Mouse (Mus musculus) heart, embryonic 13.5 days (tissue): ENCODE data around the gene Col23a1. TPM values are rescaled to one million over a fixed set of nuclear protein-coding genes. Genes with fewer than 3 reads are reported as not detected.

Source experiments
- ATAC-seq: fragments of 200-750 bp; cut with Nextera tagmentation; 2 replicates; pipeline ENCODE4 v1.8.0; 2017; ENCODE audit warnings: moderate TSS enrichment; ENCODE audit not compliant: insufficient number of reproducible peaks, low FRiP score, low TSS enrichment; ENCODE audit errors: extremely low read depth
- H3K27ac ChIP-seq: fragments of 300-500 bp; sonication (generic); replicated peaks from 2 replicates; pipeline ENCODE4 v1.5.1; 2015; ENCODE audit warnings: moderate library complexity, mild to moderate bottlenecking, inconsistent platforms
- H3K27me3 ChIP-seq: fragments of 300-500 bp; sonication (generic); replicated peaks from 2 replicates; pipeline ENCODE4 v1.6.1; 2015; ENCODE audit warnings: mild to moderate bottlenecking, inconsistent platforms
- H3K36me3 ChIP-seq: fragments of 300-500 bp; sonication (generic); 2 replicates; pipeline ENCODE4 v1.6.1; 2015; ENCODE audit warnings: mild to moderate bottlenecking, inconsistent platforms
- H3K4me1 ChIP-seq: fragments of 300-500 bp; sonication (generic); 2 replicates; pipeline ENCODE4 v1.6.1; 2015; ENCODE audit warnings: inconsistent platforms
- H3K4me2 ChIP-seq: fragments of 300-500 bp; sonication (generic); 2 replicates; pipeline ENCODE4 v1.6.1; 2015; ENCODE audit warnings: inconsistent platforms, mild to moderate bottlenecking, moderate library complexity
- H3K4me3 ChIP-seq: fragments of 300-500 bp; sonication (generic); 2 replicates; pipeline ENCODE4 v1.5.1; 2015; ENCODE audit warnings: moderate library complexity, mild to moderate bottlenecking, inconsistent platforms
- H3K9ac ChIP-seq: fragments of 300-500 bp; sonication (generic); 2 replicates; pipeline ENCODE4 v1.6.1; 2015; ENCODE audit warnings: inconsistent platforms, mild to moderate bottlenecking, moderate library complexity
- H3K9me3 ChIP-seq: fragments of 300-500 bp; sonication (generic); 2 replicates; pipeline ENCODE4 v1.6.1; 2016; ENCODE audit warnings: inconsistent platforms
- WGBS: fragments of 180-500 bp; shearing (Covaris S2); methylation state at CpG from one replicate; pipeline ENCODE4 v1.1.7; 2015; ENCODE audit warnings: mixed read lengths; 5-methylcytosine and 5-hydroxymethylcytosine counted together
- polyA plus RNA-seq: library from polyadenylated mRNA; unstranded; fragments of >200 nt; fragmentation: Nextera tagmentation; extraction: Ambion mirVana; gene quantifications from 2 replicates; pipeline ENCODE4 v1.2.1, GENCODE M21; 2015

Col23a1 gene
- polyA plus RNA-seq, 1 experiment from 2014 or later: 9.9 TPM

- no peak for ATAC-seq
- 72% methylated on average over 12 of the region's 12 CpGs for WGBS
- Histone ChIP-seq H3K27ac (no peak overlapping the region), H3K36me3 (no peaks in the 10 kb centered on the region), H3K9ac (no peak overlapping the region), H3K4me3 (no peak overlapping the region), H3K9me3 (no peaks in the 10 kb centered on the region), H3K4me2 (no peak overlapping the region), H3K4me1 (no peaks in the 10 kb centered on the region), H3K27me3 (peaks cover 10% of the 10 kb centered on the region)
Measured at GRCm38 (mm10) chr11:51410771-51411170, 121.1 kb downstream of the Col23a1 start.

GRCm38 (mm10) chr11:51414520-51414919, 124.8 kb downstream of the Col23a1 start:
- no peak overlapping the region for H3K4me3 ChIP-seq
- no peak for ATAC-seq
- no peak overlapping the region for H3K9ac ChIP-seq
- no peak overlapping the region for H3K27ac ChIP-seq
- WGBS: 76% methylated on average over 7 of the region's 7 CpGs
- no peaks in the 10 kb centered on the region for H3K36me3 ChIP-seq
- H3K9me3 ChIP-seq: no peaks in the 10 kb centered on the region
- H3K4me2 ChIP-seq: no peak overlapping the region
- peaks cover 15% of the 10 kb centered on the region for H3K4me1 ChIP-seq
- peaks cover 31% of the 10 kb centered on the region for H3K27me3 ChIP-seq

GRCm38 (mm10) chr11:51415049-51415688, 125.4 kb downstream of the Col23a1 start:
- Histone ChIP-seq H3K4me3 (no peak overlapping the region), H3K9ac (no peak overlapping the region), H3K27ac (no peak overlapping the region), H3K4me1 (peaks cover 15% of the 10 kb centered on the region), H3K4me2 (no peak overlapping the region), H3K36me3 (no peaks in the 10 kb centered on the region), H3K9me3 (no peaks in the 10 kb centered on the region), H3K27me3 (peaks cover 37% of the 10 kb centered on the region)
- 56% methylated on average over 7 of the region's 7 CpGs for WGBS
- no peak for ATAC-seq

GRCm38 (mm10) chr11:51418807-51419206, 129.1 kb downstream of the Col23a1 start:
- Histone ChIP-seq H3K9me3 (no peaks in the 10 kb centered on the region), H3K27ac (peak overlapping the region; percentile 59), H3K4me3 (no peak overlapping the region), H3K4me2 (no peak overlapping the region), H3K27me3 (peaks cover 60% of the 10 kb centered on the region), H3K36me3 (no peaks in the 10 kb centered on the region), H3K9ac (no peak overlapping the region), H3K4me1 (peaks cover 18% of the 10 kb centered on the region)
- 23% methylated on average over 3 of the region's 3 CpGs for WGBS
- no peak for ATAC-seq

DNA sequence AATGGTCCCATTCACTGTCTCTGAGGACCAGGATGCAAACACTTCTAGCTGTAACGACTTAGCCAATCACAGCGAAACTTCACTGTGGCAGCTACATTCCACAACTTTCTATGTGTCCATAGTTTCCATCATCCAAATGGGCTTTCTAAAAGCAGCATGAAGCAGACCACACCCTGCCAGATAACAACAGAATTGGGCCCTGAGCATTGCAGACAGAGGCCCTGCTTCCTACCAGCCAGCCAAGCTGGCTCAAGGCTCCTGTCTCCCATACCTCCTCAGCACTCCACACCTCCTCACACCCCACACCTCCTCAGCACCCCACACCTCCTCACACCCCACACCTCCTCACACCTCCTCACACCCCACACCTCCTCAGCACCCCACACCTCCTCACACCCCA, 132.2 kb downstream of the Col23a1 start:
- Histone ChIP-seq H3K4me2 (no peak overlapping the region), H3K9me3 (no peaks in the 10 kb centered on the region), H3K4me3 (no peak overlapping the region), H3K4me1 (peaks cover 26% of the 10 kb centered on the region), H3K36me3 (no peaks in the 10 kb centered on the region), H3K9ac (no peak overlapping the region), H3K27ac (no peak overlapping the region), H3K27me3 (peaks cover 52% of the 10 kb centered on the region)
- WGBS: 77% methylated on average over 2 of the region's 2 CpGs
- ATAC-seq: no peak

DNA sequence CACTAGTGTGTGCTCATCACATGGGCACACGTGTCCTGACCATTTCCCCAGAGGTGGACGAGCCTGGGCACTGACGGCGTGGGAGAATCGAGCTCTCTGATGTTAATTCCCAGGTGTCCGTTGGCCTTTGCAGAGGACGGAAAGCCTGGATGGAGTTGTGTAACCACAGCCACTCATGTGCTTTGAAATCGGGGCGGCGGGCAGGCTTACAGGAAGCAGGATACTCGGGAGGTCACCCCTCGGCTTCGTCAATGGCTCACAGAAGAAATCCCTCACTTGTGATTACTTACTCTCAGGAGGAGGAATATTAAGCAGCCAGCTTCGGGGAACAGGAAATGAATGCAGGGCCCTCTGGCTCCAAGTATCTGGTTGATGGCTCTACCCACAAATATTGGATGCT, 133.0 kb downstream of the Col23a1 start:
- ATAC-seq: no peak
- peaks cover 45% of the 10 kb centered on the region for H3K27me3 ChIP-seq
- H3K9ac ChIP-seq: no peak overlapping the region
- no peak overlapping the region for H3K27ac ChIP-seq
- no peak overlapping the region for H3K4me3 ChIP-seq
- no peak overlapping the region for H3K4me2 ChIP-seq
- peaks cover 26% of the 10 kb centered on the region for H3K4me1 ChIP-seq
- WGBS: 73% methylated on average over 14 of the region's 14 CpGs
- no peaks in the 10 kb centered on the region for H3K9me3 ChIP-seq
- H3K36me3 ChIP-seq: no peaks in the 10 kb centered on the region

DNA sequence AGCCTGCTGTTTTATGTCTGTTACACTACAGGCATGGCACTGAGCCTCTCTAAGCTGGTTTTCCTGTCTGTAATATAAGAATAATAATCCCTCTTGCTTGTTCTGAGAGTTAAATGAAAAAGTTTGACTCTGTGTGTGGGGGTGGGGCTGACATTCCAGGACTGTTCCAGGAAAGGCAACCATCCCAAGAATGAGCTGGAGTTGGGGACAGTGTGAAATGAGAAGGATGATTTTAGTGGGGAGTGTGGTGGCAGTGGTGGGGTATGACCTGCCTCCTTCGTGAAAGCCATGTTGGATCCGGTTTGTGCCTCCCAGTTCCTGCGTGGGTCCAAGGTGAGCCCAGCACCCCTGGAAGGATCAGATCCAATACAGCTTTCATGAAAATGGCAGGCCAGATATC, 136.4 kb downstream of the Col23a1 start:
- Histone ChIP-seq H3K9ac (no peak overlapping the region), H3K9me3 (no peaks in the 10 kb centered on the region), H3K27ac (no peak overlapping the region), H3K4me2 (no peak overlapping the region), H3K4me1 (peaks cover 11% of the 10 kb centered on the region), H3K27me3 (peaks cover 52% of the 10 kb centered on the region), H3K4me3 (no peak overlapping the region), H3K36me3 (no peaks in the 10 kb centered on the region)
- ATAC-seq: no peak
- 69% methylated on average over 3 of the region's 3 CpGs for WGBS

DNA sequence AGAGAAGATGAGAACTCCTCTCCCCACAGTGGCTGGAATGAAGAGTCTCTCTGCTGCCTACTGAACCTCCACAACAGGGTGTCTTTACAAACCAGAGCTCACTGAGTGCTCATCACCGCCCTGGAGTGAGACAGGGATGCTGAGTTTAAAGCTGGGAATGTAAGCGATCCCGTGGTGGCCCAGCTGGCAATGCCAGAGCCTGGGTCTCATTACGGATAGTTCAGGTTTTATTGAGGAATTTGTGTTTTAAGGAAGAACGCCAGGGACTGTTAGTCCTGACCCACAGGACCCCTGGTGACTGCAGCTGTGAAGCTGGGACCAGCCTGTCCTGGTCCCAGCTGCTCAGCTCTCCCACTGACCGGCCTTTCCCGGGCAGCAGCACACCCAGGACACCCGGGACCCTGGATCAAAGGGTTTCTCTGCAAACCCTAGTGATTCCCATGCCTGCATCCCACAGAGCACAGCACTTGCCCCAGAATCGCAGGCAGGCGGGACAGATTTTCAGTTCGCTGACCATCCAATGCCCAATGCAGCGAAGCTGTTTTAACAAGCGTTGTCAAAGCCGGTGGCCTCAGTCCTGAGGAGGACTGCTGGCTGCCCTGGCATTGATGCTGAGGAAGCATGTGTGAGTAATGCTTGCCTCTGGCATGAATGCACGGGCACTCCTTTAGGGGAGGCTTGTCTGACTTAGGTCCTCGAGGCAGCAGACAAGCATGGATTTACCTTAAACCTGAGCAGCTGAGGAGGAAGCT, 139.9 kb downstream of the Col23a1 start:
- no peak for ATAC-seq
- 49% methylated on average over 16 of the region's 16 CpGs for WGBS

DNA sequence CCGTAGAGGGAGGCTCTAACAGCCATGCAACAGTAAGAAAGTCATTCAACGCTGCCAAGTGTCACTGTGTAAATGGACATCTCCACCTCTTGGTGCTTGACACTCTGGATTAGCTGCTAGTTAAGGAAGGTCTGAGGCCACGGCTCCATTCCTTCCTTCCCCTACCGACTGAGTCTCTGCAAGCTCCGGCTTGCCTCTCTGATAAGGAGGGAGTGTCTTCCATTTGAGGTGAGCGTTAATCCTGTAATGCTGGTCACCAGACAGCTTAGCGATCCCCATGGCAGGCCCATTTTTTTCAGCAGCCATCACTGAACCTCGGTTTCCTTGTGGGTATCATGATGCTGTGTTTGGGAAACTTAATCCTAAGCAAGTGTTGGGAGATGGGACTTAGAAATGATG, 140.5 kb downstream of the Col23a1 start:
- Histone ChIP-seq H3K4me1 (peaks cover 8% of the 10 kb centered on the region), H3K36me3 (no peaks in the 10 kb centered on the region), H3K27me3 (peaks cover 38% of the 10 kb centered on the region), H3K27ac (no peak overlapping the region), H3K4me3 (no peak overlapping the region), H3K9ac (no peak overlapping the region), H3K4me2 (no peak overlapping the region), H3K9me3 (no peaks in the 10 kb centered on the region)
- ATAC-seq: no peak
- WGBS: 30% methylated on average over 8 of the region's 8 CpGs

More for the DNA sequence above, 139.9 kb downstream of the Col23a1 start:
- Histone ChIP-seq H3K27me3 (peaks cover 38% of the 10 kb centered on the region), H3K27ac (no peak overlapping the region), H3K36me3 (no peaks in the 10 kb centered on the region), H3K4me3 (no peak overlapping the region), H3K9ac (0 out of 2 replicates have a peak overlapping the region, but pooled peaks have one; percentile 7), H3K4me1 (peaks cover 8% of the 10 kb centered on the region), H3K9me3 (no peaks in the 10 kb centered on the region), H3K4me2 (no peak overlapping the region)

GRCm38 (mm10) chr11:51431287-51431686, 141.6 kb downstream of the Col23a1 start:
- Histone ChIP-seq H3K4me3 (no peak overlapping the region), H3K36me3 (no peaks in the 10 kb centered on the region), H3K27ac (no peak overlapping the region), H3K9me3 (peaks cover 4% of the 10 kb centered on the region; the same call in 1 of the 2 replicates), H3K27me3 (peaks cover 38% of the 10 kb centered on the region), H3K4me2 (no peak overlapping the region), H3K9ac (no peak overlapping the region), H3K4me1 (peaks cover 1% of the 10 kb centered on the region; the same call in 1 of the 2 replicates)
- WGBS: 74% methylated on average over 3 of the region's 3 CpGs
- no peak for ATAC-seq

- ATAC-seq: no peak
- Histone ChIP-seq H3K4me3 (no peak overlapping the region), H3K4me2 (no peak overlapping the region), H3K27me3 (peaks cover 38% of the 10 kb centered on the region), H3K36me3 (0 out of 2 replicates have a peak, but pooled peaks cover 2% of the 10 kb centered on the region), H3K9ac (no peak overlapping the region), H3K9me3 (peaks cover 10% of the 10 kb centered on the region), H3K4me1 (no peaks in the 10 kb centered on the region), H3K27ac (no peak overlapping the region)
- 81% methylated on average over 8 of the region's 8 CpGs for WGBS
Measured at GRCm38 (mm10) chr11:51431968-51432367, 142.2 kb downstream of the Col23a1 start.
